Mouse (Mus musculus): ENCODE results near the gene S100a13.

The S100a13 gene

GRCm38 (mm10) chr3:90513796-90514590 lies at the start of gene S100a13, which contains the start of gene S100a1:
S100a13 (plus strand) TSS chr3:90514435.
S100a1 (minus strand) TSS chr3:90514392.
- peak in 1 of 2 experiments; percentile 29 for DNase-seq

DNA sequence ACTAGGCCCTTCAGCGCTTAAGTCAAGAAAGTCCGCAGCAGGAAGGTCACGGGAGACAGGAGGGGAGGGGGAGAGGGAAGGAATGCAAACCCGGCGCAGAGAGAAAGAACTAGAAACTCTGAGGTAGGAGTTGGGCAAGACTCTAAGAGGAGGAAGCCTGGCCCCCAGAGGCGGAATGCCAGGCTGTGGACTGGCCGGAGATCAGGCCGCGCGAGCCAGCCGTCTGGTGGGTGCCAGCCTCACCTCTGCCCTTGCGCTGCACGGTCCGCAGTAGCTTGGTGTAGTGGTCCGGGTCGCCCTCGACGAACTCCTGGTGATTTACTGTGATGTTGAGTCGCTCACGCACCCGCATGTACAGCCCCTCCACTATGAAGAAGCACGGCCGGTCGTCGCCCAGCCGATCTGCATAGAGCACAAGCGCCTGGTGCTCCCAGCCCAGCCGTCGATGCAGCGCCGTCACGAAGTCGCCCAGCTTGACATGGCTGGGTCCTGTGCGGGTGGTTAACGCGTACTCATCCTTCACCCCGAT lies 49.6 kb upstream of the S100a13 start:
- DNase-seq = no peak

GRCm38 (mm10) chr3:90465081-90465685 lies 49.1 kb upstream of the S100a13 start:
- DNase-seq = peak in 1 of 2 experiments; percentile 25

GRCm38 (mm10) chr3:90465686-90466310 lies 48.4 kb upstream of the S100a13 start, which contains the start of gene Npr1:
Npr1 (minus strand) TSS chr3:90465866.
- no peak for DNase-seq

GRCm38 (mm10) chr3:90466311-90466766 lies 47.9 kb upstream of the S100a13 start:
- DNase-seq = no peak

DNA sequence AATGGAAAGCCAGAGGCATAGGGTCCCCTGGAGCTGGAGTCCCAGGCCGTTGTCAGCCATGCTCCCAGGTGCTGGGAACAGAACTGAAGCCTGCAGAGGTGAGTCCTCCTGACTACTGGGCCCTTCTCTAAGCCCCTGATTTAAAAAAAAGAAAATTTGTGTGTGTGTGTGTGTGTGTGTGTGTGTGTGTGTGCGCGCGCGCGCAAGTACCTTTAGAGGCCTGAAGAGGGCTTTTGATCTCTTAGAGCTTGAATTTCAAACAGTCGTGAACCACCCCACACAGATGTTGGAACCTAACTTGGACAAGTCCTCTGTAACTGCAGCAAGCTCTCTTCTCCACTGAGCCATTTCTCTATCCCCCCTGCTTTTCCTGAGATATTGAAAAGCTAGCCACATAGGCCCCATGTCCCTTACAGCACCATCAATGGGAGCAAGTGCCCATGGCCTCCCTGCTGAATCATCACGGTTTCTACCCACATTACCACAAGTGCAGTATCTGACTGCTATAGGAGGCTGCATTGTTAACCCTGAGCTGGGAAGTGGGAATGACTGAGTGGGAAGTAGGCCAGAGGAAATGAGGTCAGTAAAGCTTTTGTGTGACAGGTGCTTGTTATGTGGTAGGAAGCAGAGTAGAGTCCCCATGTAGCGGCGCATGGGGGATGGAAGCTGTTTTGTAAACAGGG lies 46.5 kb upstream of the S100a13 start:
- no peak for DNase-seq

DNA sequence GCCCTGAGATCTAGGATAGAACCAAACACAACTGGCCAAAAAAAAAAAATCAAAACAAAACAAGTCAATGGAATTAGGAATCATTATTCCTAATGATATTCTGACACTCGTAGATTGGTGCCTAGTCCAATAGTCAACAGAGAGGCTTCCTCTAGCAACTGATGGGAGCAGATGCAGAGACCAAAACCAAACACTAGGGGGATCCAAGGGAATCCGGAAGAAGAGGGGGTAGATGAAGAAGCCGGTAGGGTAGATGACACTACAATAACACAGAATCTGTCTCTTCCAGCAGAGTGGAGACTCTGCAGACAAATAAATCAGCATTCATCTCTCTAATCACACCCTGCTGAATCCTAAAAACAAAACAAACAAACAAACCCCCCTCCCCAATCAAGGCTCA lies 42.0 kb upstream of the S100a13 start:
- DNase-seq = peak in 1 of 2 experiments; percentile 57

DNA sequence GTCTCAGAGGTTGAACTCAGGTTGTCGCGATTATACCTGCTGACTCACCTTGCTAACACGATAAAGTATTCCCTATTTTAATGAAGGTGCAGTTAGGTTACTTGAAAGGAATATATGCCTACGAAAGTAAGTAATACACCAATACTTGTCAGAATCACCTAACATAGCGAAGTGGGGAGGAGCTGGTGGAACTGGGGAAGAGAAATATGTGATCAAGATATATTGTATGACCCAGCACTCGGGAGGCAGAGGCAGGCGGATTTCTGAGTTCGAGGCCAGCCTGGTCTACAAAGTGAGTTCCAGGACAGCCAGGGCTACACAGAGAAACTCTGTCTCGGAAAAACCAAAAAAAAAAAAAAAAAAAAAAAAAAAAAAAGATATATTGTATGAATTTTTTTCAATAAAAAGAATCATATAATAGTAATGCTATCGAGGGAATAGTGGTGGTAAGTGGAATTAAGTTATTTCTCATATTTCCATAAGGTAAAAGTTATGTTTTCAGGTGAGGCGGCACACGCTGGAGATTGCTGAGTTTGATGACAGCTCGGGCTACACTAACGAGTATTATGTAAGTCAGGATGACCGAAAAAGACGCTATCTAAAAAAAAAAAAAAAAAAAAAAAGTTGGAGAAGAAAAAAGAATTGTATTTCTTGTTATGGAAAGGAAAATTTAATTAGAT lies 38.9 kb upstream of the S100a13 start:
- DNase-seq = no peak

GRCm38 (mm10) chr3:90475831-90476611 lies 38.2 kb upstream of the S100a13 start, which contains the start of gene Ilf2:
Ilf2 (plus strand) TSS chr3:90476126.
- peak; percentile 85 for DNase-seq

DNA sequence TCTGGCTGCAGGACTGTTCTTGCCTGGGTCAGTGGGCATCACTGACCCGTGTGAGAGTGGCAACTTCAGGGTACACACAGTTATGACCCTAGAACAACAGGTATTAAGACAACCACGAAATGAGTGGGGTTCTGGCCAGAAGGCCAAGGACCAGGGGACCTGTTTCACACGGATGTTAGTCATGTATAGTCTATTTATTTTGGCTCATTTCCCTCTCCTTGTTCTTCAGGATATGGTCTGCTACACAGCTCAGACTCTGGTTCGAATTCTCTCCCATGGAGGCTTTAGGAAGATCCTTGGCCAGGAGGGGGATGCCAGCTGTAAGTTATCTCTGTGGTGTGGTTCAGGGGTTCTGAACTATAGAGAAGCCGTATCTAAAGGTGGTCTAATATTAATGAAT lies 27.2 kb upstream of the S100a13 start:
- DNase-seq = no peak

DNA sequence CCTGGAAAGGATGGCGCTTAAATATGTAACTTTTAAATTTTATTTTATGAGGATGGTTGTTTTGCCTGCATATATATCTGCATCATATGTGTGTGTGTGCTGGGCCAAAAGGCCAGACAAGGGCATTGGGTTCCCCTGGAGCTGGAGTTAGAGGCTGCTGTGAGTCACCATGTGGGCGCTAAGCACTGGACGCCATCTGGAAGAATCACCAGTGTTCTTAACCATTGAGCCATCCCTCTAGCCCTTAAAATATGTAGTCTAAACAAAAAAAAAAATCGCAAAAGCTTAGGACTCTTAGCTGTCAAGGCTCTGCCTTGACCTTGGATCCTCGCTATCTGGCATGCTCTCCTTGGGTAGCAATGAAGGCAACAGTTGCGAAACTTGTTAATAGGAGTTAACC lies 25.7 kb upstream of the S100a13 start:
- DNase-seq = no peak

DNA sequence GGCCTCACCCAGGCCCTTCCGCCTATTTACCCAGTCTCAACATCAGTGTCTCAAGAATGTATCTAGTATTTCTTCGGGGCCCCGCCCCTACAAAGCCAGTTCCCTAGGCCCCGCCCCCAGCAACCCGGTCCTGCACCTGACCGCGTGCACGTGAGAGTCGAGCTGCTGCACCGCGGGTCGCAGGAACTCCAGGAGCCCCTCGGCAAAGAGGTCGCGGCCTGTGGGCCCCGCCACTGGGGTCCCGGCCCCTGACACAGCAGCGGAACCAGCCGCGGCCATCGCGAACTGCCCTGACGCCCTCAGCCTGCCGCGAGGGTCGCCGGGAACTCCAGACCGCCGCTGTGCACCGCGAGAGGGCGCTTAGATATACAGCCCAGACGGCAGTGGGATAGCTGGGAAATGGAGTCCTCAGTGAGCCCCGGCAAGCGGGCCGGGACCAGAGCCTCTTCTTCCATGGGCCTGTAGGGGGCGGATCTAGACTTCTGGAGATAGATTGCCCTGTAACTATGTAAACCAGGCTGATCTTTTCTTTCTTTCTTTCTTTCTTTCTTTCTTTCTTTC lies 23.5 kb upstream of the S100a13 start, which contains the start of gene Snapin:
Gene Snapin, minus strand, starts transcription at position 338 of the 561 bp plus-strand sequence.
- peak; percentile 90 to 94 for DNase-seq

DNA sequence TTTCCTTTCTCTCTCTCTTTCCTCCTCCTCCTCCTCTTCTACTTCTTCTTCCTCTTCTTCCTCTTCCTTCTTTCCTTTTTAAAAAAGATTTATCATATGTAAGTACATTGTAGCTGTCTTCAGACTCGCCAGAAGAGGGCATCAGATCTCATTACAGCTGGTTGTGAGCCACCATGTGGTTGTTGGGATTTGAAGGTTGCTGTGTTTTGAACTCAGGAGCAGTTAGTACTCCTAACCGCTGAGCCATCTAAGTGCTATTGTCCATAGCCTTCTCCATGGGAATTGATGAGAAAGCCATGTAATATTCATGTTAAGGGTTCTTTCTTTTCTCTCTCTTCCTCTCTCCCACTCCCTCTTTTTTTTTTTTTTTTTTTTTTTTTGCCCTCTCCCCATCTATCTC lies 22.9 kb upstream of the S100a13 start:
- DNase-seq = no peak

DNA sequence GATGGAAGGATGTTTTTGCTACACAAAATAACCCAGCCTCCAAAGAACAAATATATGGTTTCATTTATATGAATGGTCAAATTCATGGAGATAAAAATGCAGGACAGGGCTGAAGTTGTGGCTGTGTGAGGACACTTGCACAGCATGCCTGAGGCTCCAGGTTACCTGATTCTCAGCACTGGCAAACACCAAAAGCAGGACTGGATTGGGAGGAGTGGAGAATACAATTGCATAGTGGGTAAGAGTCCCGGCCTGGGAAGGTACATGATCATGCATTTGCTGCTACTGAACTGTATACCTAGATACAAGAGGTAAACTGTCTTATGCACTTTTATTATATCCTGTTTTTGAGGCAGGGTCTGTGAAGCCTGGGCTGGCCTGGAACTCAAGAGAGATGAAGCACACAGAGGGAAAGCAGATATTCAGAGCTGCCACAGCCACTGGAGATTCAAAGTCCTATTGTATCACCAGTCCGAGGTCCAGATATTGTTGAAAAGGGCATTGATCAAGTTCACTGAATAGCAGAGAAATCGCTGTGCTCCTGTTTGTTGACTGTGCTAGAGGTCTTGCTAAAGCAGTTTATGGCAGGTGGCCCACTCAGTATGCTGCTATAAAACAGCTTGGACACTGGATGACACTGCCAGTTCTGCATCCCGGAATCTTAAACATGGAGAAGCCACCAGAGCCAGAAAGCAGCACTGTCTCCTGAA lies 20.2 kb upstream of the S100a13 start:
- no peak for DNase-seq

GRCm38 (mm10) chr3:90495850-90496525 lies 18.2 kb upstream of the S100a13 start:
- no peak for DNase-seq

DNA sequence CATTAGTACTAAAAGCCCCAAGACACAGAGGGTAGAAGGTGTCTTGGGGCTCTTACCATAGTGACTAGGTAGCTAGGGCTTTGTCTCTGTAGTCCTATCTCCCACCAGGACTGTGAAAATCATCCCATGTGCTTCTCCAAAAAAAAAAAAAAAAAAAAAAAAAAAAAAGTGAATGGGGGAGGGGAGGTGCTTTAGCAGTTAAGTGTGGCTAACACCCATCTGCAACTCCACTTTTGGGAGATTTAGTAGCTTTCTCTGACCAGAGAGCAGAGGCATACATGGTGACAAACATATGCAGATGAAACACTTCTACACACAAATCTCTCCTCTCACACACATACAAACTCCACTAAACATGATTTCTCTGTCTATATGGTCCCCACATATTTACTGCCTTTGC lies 16.6 kb upstream of the S100a13 start:
- no peak for DNase-seq

GRCm38 (mm10) chr3:90503444-90503843 lies 10.8 kb upstream of the S100a13 start:
- DNase-seq = no peak

GRCm38 (mm10) chr3:90505216-90505615 lies 9.0 kb upstream of the S100a13 start:
- DNase-seq = no peak

DNA sequence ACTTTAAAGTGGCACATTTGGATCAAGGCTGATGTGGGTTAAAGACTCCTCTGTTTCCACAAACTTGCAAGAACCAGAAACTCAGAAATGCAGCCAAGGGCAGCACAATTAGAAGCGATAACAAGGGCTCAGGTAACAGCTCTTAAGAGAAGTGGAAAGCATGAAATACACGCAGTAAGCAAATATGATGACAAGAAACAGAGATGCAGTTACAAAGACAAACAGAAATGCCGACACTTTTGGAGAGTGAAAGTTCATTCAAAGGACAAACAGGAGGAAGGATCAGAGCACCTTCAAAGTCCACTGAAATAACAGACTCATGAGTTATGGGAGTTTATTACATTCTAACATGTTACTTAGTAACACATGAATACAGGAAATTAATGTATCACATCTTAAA lies 7.9 kb upstream of the S100a13 start:
- DNase-seq = no peak

Measured in spleen, adult 18-20 months (tissue).